Mouse (Mus musculus): ENCODE data around the gene Il22ra1. TPM values are rescaled to one million over a fixed set of nuclear protein-coding genes. Genes with fewer than 3 reads are reported as not detected.

Gene Il22ra1
- polyA plus RNA-seq, 1 experiment = 0.02 TPM

DNA sequence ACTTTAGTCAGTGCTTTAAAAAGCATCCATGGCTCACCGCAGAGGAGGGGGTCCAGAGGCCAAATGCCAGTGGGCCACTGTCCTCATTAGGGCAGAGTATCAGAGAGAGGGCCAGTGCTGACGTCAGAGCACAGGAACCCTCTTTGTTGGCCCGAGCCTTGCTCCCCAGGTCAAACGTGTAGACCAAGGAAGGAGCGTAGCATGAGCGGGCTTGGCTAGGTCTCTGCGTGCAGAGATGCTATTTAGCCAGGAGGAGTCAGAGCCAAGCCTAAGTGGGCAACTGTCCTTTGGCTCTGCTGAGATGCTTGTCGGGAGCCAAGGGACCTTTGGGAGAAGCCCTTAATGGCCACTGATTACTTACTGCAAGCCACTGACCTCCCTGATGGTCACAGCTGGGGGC is 33.1 kb downstream of the Il22ra1 start:
- Histone ChIP-seq H3K4me3 (replicated peaks) (no peak overlapping the region), H3K36me3 (ENCODE audit: control insufficient read depth) (no peaks in the 10 kb centered on the region), H3K27me3 (ENCODE audit: control insufficient read depth) (peaks cover 21% of the 10 kb centered on the region), H3K9me3 (ENCODE audit: control insufficient read depth, low read length) (no peaks in the 10 kb centered on the region), H3K4me1 (ENCODE audit: control insufficient read depth) (peaks cover 8% of the 10 kb centered on the region)
- TF ChIP-seq GATA1 (IDR thresholded peaks at IDR 0.05; ENCODE audit: low read length) = no peak
- no peak for TF ChIP-seq TAL1 (IDR thresholded peaks at IDR 0.05; ENCODE audit: low read length)

DNA sequence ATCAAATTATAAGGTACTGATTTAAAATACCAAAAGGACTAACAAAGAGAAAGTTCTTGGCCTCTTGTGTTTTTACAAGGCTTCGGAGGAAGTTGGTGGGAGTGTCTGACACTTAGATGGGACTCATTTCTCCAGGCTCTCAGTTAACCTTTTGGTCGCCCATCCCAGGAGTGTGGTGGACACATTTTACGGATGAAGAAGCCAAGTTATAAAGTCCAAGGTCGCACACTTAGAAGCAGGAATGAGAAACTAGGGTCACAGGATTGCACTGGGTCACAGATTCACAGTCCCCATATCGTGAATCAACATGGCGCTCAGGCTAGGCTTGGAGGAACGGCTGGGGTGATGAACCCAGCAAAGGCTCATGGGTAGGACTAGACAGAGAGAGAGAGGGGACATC is 33.6 kb downstream of the Il22ra1 start:
- H3K36me3 ChIP-seq (ENCODE audit: control insufficient read depth) = no peaks in the 10 kb centered on the region

DNA sequence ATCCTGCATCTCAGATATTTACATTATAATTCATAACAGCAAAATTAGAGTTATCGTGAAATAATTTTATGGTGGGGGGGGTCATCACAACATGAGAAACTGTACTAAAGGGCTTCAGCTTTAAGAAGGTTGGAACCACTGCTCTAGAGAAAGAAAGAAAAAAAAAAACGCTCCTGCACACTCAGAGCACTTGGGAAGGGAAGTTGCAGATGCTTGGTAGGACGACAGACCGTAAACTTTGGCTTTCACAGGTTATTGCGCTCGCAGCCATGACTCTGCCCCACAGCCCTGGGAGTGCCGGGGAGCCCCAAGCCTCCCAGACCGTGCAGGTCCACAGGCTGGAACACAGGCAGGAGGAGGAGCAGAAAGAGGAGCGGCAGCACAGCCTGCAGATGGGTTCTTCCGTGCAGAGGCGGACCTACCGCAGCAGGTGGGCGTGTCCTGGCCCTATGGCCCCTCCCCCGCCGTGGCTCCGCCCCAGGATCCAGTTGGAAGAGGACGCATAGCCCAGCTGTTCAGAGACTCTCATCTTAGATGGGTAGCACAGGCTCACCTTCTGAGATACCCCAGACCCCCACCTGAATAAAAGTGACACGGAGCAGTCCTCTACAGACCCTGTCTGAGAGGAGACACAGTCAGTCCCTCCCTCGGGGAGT is 34.4 kb downstream of the Il22ra1 start:
- H3K4me3 ChIP-seq (replicated peaks) = peak overlapping the region; percentile 35
- peaks cover 21% of the 10 kb centered on the region for H3K27me3 ChIP-seq (ENCODE audit: control insufficient read depth)
- H3K9me3 ChIP-seq (ENCODE audit: control insufficient read depth, low read length) = no peaks in the 10 kb centered on the region
- peaks cover 8% of the 10 kb centered on the region for H3K4me1 ChIP-seq (ENCODE audit: control insufficient read depth)
- H3K36me3 ChIP-seq (ENCODE audit: control insufficient read depth) = no peaks in the 10 kb centered on the region
- TF ChIP-seq GATA1 (IDR thresholded peaks at IDR 0.05; ENCODE audit: low read length) (no peak), TAL1 (IDR thresholded peaks at IDR 0.05; ENCODE audit: low read length) (no peak)

More for the DNA sequence above, 33.6 kb downstream of the Il22ra1 start:
- TF ChIP-seq GATA1 (IDR thresholded peaks at IDR 0.05; ENCODE audit: low read length) = no peak
- no peak for TF ChIP-seq TAL1 (IDR thresholded peaks at IDR 0.05; ENCODE audit: low read length)
- Histone ChIP-seq H3K4me1 (ENCODE audit: control insufficient read depth) (peaks cover 8% of the 10 kb centered on the region), H3K27me3 (ENCODE audit: control insufficient read depth) (peaks cover 21% of the 10 kb centered on the region), H3K4me3 (replicated peaks) (no peak overlapping the region), H3K9me3 (ENCODE audit: control insufficient read depth, low read length) (no peaks in the 10 kb centered on the region)

DNA sequence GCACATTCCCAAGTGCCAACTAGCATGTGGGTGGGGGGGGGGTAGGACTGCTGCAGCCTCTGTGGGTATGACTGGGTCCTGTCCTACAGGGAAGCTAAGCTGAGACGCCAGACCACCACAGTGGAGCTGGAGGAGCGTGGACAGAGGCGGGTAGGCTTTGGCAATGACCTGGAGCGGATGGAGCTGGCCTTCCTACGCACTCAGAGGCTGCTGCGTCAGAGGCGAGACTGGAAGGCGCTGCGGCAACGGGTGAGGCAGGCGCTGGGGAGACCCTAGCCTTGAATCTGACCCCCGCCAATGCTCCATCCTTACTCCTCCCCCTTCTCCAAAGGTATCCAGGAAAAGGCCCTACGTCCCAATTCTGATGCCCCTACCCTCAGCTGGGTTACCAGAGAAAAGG is 36.7 kb downstream of the Il22ra1 start:
- no peaks in the 10 kb centered on the region for H3K36me3 ChIP-seq (ENCODE audit: control insufficient read depth)
- peaks cover 7% of the 10 kb centered on the region for H3K27me3 ChIP-seq (ENCODE audit: control insufficient read depth)
- no peaks in the 10 kb centered on the region for H3K9me3 ChIP-seq (ENCODE audit: control insufficient read depth, low read length)
- TF ChIP-seq GATA1 (IDR thresholded peaks at IDR 0.05; ENCODE audit: low read length) (no peak), TAL1 (IDR thresholded peaks at IDR 0.05; ENCODE audit: low read length) (no peak)
- no peak overlapping the region for H3K4me3 ChIP-seq (replicated peaks)
- peaks cover 8% of the 10 kb centered on the region for H3K4me1 ChIP-seq (ENCODE audit: control insufficient read depth)

DNA sequence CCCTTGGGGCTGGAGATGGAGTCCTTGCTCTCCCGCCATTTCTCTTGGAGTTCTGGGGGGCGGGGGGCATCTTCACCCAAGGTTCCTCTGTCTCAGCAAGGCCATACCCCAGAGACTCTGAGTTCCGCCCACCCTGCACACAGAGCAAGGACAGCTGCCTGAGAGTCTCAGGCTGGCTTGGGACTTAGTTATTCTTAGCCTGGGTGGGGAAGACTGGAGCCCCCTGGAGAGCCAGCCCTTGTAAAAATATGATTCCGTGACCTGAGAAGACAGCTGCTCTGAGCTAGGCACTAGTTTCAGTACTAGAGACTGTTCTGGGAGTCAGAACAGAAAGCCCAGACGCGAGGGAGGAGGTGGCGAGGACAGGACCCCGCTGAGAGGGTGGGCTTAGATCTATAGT is 37.7 kb downstream of the Il22ra1 start:
- Histone ChIP-seq H3K4me3 (replicated peaks) (no peak overlapping the region), H3K36me3 (ENCODE audit: control insufficient read depth) (no peaks in the 10 kb centered on the region), H3K9me3 (ENCODE audit: control insufficient read depth, low read length) (no peaks in the 10 kb centered on the region), H3K4me1 (ENCODE audit: control insufficient read depth) (peaks cover 8% of the 10 kb centered on the region), H3K27me3 (ENCODE audit: control insufficient read depth) (peaks cover 2% of the 10 kb centered on the region; the same call in 1 of the 2 replicates)
- TF ChIP-seq GATA1 (IDR thresholded peaks at IDR 0.05; ENCODE audit: low read length) (no peak), TAL1 (IDR thresholded peaks at IDR 0.05; ENCODE audit: low read length) (no peak)

DNA sequence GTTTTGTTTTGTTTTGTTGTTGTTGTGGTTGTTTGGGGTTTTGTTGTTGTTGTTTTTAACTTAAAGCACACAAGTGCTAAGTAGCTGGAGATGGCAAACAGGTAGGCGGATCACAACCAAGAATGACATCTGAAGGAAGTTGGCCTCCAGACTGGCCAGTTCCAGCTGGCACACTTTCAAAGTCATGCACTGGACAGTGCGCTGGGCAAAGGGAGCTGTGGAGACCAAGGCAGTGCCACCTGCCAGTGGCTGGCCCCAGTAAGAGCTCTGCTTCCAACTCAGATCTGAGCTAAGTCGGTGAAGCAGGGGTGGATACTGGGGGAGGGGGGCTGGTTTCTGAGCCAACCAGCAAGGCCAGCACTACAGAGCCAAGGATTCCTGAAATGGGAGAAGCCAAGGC is 39.0 kb downstream of the Il22ra1 start:
- H3K4me1 ChIP-seq (ENCODE audit: control insufficient read depth) = peaks cover 6% of the 10 kb centered on the region
- H3K4me3 ChIP-seq (replicated peaks) = no peak overlapping the region
- no peaks in the 10 kb centered on the region for H3K36me3 ChIP-seq (ENCODE audit: control insufficient read depth)
- no peaks in the 10 kb centered on the region for H3K27me3 ChIP-seq (ENCODE audit: control insufficient read depth)
- TF ChIP-seq GATA1 (IDR thresholded peaks at IDR 0.05; ENCODE audit: low read length) = no peak
- TF ChIP-seq TAL1 (IDR thresholded peaks at IDR 0.05; ENCODE audit: low read length) = no peak
- H3K9me3 ChIP-seq (ENCODE audit: control insufficient read depth, low read length) = no peaks in the 10 kb centered on the region

DNA sequence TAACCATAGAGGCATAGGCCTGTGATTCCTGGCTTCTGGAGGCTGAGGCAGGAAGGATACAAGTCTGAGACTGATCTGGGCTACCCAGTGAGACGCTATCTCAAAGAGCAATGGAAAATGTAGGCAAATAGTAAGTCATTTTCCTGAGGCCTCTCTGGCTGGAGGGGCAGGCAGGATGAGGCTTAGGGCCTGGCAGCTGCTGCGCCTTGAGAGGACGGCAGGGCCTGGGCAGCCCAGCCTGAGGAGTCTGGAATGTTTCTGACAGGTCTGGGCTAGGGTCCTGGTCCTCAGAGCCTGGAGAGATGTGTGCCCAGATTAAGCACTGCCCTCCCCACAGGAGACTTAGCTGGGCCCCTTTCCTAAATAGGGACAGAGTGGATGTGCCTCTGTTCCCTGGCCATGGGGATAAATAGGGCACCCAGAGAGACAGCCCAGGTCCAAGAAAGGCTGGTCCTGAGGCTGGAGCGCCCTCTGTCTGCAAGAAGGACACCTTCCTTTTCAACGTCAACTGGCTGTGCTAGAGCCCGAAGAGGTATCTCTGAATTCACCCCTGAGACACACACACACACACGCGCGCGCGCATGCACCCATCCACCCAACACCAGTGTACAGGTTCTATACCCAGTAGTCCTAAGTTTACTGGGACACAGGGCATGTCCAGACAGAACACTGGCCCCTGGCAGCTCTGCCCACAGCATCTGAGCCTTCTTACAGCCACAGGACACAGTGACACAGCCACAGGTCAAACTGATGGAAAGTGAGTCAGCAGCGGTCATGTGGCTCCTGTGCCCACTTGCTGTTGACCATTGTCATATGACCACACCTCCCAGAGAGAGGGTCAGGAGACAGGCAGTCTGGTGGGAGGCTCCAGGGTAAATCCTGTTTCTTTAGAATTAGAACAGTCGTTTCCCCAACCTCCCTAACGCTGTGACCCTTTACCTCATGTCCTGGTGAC is 40.9 kb downstream of the Il22ra1 start:
- no peak for TF ChIP-seq GATA1 (IDR thresholded peaks at IDR 0.05; ENCODE audit: low read length)
- no peak for TF ChIP-seq TAL1 (IDR thresholded peaks at IDR 0.05; ENCODE audit: low read length)
- H3K27me3 ChIP-seq (ENCODE audit: control insufficient read depth) = no peaks in the 10 kb centered on the region
- no peaks in the 10 kb centered on the region for H3K9me3 ChIP-seq (ENCODE audit: control insufficient read depth, low read length)
- H3K36me3 ChIP-seq (ENCODE audit: control insufficient read depth) = no peaks in the 10 kb centered on the region
- H3K4me3 ChIP-seq (replicated peaks) = no peak overlapping the region
- H3K4me1 ChIP-seq (ENCODE audit: control insufficient read depth) = no peaks in the 10 kb centered on the region

DNA sequence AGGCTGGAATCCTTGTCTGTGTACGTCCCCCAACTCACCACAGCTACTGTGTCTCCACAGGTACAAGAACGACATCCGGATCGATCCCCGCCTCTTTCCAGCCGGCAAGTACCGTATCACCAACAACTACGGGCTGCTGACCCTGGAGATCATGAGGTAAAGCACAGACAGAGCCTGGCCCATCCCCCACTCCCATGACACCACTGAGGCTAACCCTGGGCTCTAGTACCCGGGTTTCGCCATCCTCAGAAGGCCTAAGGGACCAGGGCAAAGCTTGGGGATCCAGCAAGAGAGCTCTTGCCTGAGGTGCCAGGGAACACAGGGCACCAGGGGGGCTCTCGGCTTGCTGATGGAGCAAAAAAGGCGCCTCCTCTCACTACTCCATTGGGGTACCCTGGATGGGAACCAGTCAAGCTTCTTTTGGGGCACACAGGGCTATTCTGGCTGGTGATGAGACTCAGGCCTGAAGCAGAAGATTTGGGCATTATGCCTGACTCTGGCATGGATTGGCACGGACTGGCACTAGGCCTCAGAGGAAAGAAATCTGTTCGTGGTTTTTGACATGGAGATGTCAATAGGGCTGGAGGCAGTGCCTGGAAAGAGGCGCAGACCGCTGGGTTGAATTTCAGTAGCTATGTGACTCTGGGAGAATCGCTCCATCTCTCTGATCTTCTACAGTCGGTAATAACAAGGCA is 42.8 kb downstream of the Il22ra1 start:
- no peaks in the 10 kb centered on the region for H3K9me3 ChIP-seq (ENCODE audit: control insufficient read depth, low read length)
- H3K27me3 ChIP-seq (ENCODE audit: control insufficient read depth) = peaks cover 4% of the 10 kb centered on the region; the same call in 1 of the 2 replicates
- no peaks in the 10 kb centered on the region for H3K4me1 ChIP-seq (ENCODE audit: control insufficient read depth)
- TF ChIP-seq TAL1 (IDR thresholded peaks at IDR 0.05; ENCODE audit: low read length) (no peak), GATA1 (IDR thresholded peaks at IDR 0.05; ENCODE audit: low read length) (no peak)
- H3K36me3 ChIP-seq (ENCODE audit: control insufficient read depth) = no peaks in the 10 kb centered on the region
- H3K4me3 ChIP-seq (replicated peaks) = no peak overlapping the region

DNA sequence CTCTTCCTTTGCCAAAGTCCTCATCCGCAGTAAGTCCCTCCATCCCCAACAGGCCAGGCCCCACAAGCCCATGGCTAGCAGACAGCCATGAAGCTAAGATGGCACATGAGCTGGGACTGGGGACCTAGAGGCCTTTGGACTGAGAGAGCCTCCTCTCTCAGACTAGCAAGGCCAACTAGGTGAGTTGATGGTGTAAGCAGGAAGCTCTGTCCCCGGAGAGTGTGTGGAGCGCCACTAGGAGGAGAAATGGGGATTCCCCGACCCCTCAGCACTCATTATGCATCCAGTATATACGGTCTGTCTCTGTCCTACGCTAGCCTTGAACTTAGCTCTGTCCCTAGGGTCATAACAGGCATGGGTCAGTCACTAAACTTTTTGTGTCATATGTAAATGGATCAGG is 43.6 kb downstream of the Il22ra1 start:
- no peak overlapping the region for H3K4me3 ChIP-seq (replicated peaks)
- no peak for TF ChIP-seq TAL1 (IDR thresholded peaks at IDR 0.05; ENCODE audit: low read length)
- no peak for TF ChIP-seq GATA1 (IDR thresholded peaks at IDR 0.05; ENCODE audit: low read length)
- no peaks in the 10 kb centered on the region for H3K9me3 ChIP-seq (ENCODE audit: control insufficient read depth, low read length)
- no peaks in the 10 kb centered on the region for H3K36me3 ChIP-seq (ENCODE audit: control insufficient read depth)
- H3K27me3 ChIP-seq (ENCODE audit: control insufficient read depth) = peaks cover 4% of the 10 kb centered on the region; the same call in 1 of the 2 replicates
- no peaks in the 10 kb centered on the region for H3K4me1 ChIP-seq (ENCODE audit: control insufficient read depth)

All from erythroblast, embryonic 14.5 days (primary cell).